Mouse (Mus musculus) ES-E14 (cell line): ENCODE measurements around the gene Kank4. TPM values are rescaled to one million over a fixed set of nuclear protein-coding genes. Genes with fewer than 3 reads are reported as not detected.

Experiments
- DNase-seq: peaks from one replicate; pipeline ENCODE4 v3.0.0-alpha.2; 2013; ENCODE audit warnings: low read depth, low spot score
- H3K27ac ChIP-seq: 2 replicates; pipeline ENCODE4 v1.5.1; 2012; ENCODE audit warnings: low read depth, mild to moderate bottlenecking, low read length, moderate library complexity, mixed read lengths; ENCODE audit not compliant: poor library complexity, insufficient read depth, severe bottlenecking
- H3K36me3 ChIP-seq: 2 replicates; pipeline ENCODE4 v1.6.1; 2012; ENCODE audit warnings: mild to moderate bottlenecking, low read length, moderate library complexity, mixed read lengths; ENCODE audit not compliant: control insufficient read depth, poor library complexity, insufficient read depth, severe bottlenecking
- H3K4me1 ChIP-seq, 2 experiments: fragments of 150-350 bp in 1 of 2; sonication (generic) in 1 of 2; 2 replicates each; pipeline ENCODE4 v1.6.1; 2012; ENCODE audit warnings: low read length in 2 of 2, mild to moderate bottlenecking in 1 of 2, mixed read lengths in 1 of 2; ENCODE audit not compliant: control insufficient read depth in 2 of 2, insufficient read depth in 2 of 2, poor library complexity in 1 of 2
- H3K4me3 ChIP-seq, 2 experiments: fragments of 150-350 bp in 1 of 2; sonication (generic) in 1 of 2; 2 replicates each; pipeline ENCODE4 v1.5.1; 2012; ENCODE audit warnings: low read length in 2 of 2, low read depth in 1 of 2, mild to moderate bottlenecking in 1 of 2, mixed read lengths in 1 of 2; ENCODE audit not compliant: insufficient read depth in 1 of 2, poor library complexity in 1 of 2, severe bottlenecking in 1 of 2
- H3K9ac ChIP-seq: 2 replicates; pipeline ENCODE4 v1.6.1; 2012; ENCODE audit warnings: low read depth, mild to moderate bottlenecking, low read length, mixed read lengths; ENCODE audit not compliant: poor library complexity, insufficient read depth, severe bottlenecking
- H3K9me3 ChIP-seq: fragments of 150-350 bp; sonication (generic); 2 replicates; pipeline ENCODE4 v1.6.1; 2012; ENCODE audit warnings: low read depth, mild to moderate bottlenecking, low read length; ENCODE audit not compliant: control insufficient read depth, insufficient read depth
- CHD2 ChIP-seq: IDR thresholded peaks from 2 replicates; pipeline ENCODE4 v1.6.1; 2014; ENCODE audit warnings: mild to moderate bottlenecking, low read depth, low read length, inconsistent platforms
- HCFC1 ChIP-seq: IDR thresholded peaks from 2 replicates; pipeline ENCODE4 v1.6.1; 2012; ENCODE audit warnings: low read length, inconsistent platforms, borderline replicate concordance; ENCODE audit not compliant: insufficient read depth
- MAFK ChIP-seq: IDR thresholded peaks from 2 replicates; pipeline ENCODE4 v1.6.1; 2014; ENCODE audit warnings: mild to moderate bottlenecking, low read depth, low read length, inconsistent platforms; ENCODE audit not compliant: insufficient read depth
- ZC3H11A ChIP-seq: IDR thresholded peaks from 2 replicates; pipeline ENCODE4 v1.6.1; 2012; ENCODE audit warnings: low read depth, mild to moderate bottlenecking, inconsistent platforms, low read length, borderline replicate concordance
- ZNF384 ChIP-seq: IDR thresholded peaks from 2 replicates; pipeline ENCODE4 v1.6.1; 2012; ENCODE audit warnings: low read depth, low read length, inconsistent platforms
- in situ Hi-C, 2 experiments: fragments of 600-800 bp; cut with MboI; formaldehyde crosslinking; loops; one replicate each; pipeline ENCODE4 v1.15.1; 2025; ENCODE audit warnings: low sequenced_read_pairs in 2 of 2, inconsistent platforms in 1 of 2; ENCODE audit not compliant: unreplicated experiment in 2 of 2
- total RNA-seq: library from RNA; depleted of rRNA; stranded (reverse); fragments of 300-350 nt; gene quantifications from 2 replicates; pipeline ENCODE4 v1.2.3, GENCODE M21; 2012

Gene Kank4
- total RNA-seq, 1 experiment, result 5.4 TPM

DNA sequence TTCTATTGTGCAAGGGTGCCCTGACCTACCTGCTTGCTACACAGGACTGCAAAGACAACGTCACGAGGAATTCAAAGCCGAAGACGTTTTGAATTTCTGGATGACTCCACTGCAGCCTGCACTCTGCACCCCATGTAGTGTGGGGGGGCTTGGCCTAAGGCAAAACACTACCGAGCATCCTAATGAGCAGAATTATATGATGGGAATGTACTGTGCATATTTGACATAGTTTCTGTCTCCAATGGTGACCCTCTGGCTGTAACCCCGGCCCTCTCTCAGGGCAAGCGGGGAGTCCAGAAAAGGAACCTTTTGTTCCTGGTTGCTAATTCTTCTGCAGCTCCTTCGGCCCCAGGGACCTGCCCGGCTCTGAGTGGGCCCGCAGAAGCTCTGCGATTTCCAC, 61.2 kb downstream of the Kank4 start:
- Histone ChIP-seq H3K4me3 (no peak overlapping the region), H3K36me3 (no peaks in the 10 kb centered on the region), H3K9ac (no peak overlapping the region), H3K9me3 (no peaks in the 10 kb centered on the region), H3K27ac (no peak overlapping the region), H3K4me1 (no peaks in the 10 kb centered on the region)
- DNase-seq, result no peak
- TF ChIP-seq MAFK (no peak), ZC3H11A (no peak), ZNF384 (no peak), CHD2 (no peak), HCFC1 (no peak)
- in situ Hi-C loops, result no loop called here

DNA sequence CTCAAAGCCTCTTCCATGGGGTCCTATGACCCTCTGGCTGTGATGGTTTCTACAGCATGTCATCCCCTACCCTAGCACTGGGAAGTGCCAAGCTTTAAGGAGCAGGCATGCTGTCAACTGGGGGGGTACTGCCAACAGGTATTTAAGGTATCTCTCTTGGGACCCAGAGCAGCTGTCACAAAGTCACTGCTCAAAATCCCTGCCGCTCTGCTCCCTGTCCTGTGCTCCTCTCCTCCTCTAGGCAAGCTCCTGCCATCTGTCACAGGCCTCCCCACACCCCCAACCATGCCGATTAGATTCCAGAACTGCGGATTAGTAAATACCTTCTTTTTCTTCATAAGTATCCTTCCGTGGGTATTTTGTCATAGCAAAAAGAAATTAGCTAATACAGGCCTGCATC, 62.9 kb downstream of the Kank4 start:
- Histone ChIP-seq H3K4me1 (no peaks in the 10 kb centered on the region), H3K27ac (no peak overlapping the region), H3K36me3 (no peaks in the 10 kb centered on the region), H3K9me3 (no peaks in the 10 kb centered on the region), H3K9ac (no peak overlapping the region), H3K4me3 (no peak overlapping the region)
- DNase-seq, result no peak
- in situ Hi-C loops, result no loop called here
- TF ChIP-seq ZNF384, result no peak
- no peak for TF ChIP-seq HCFC1
- no peak for TF ChIP-seq MAFK
- no peak for TF ChIP-seq ZC3H11A
- TF ChIP-seq CHD2, result no peak

DNA sequence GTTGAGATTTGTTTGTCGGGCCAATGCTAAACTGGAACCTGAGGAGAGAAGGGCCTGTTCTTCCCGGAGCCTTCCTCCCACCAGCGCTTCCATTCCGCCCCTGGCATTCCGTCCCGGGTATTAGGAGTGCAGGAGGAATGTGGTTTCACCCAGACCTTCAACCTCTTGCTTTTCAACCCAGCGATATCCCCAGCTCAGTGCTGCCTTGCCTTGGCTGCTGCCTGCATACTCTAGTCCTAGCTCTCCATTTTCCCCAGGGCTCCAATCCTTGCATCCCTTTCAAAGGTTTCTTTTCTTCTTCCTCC, 73.5 kb downstream of the Kank4 start:
- in situ Hi-C loops, result loop anchor here in 1 of 2 experiments (25.0 kb wide), 1 partner anchor 143 kb away; no protein-coding TSS in a partner anchor
- no peak for DNase-seq
- Histone ChIP-seq H3K4me1 (peaks cover 0 to 4% of the 10 kb centered on the region in 2 experiments; a peak in 3 of 4 replicates), H3K9ac (no peak overlapping the region; the same call in 1 of the 2 replicates), H3K9me3 (no peaks in the 10 kb centered on the region), H3K4me3 (no peak overlapping the region), H3K27ac (no peak overlapping the region), H3K36me3 (peaks cover 10% of the 10 kb centered on the region; the same call in 1 of the 2 replicates)
- no peak for TF ChIP-seq ZNF384
- TF ChIP-seq MAFK, result no peak
- TF ChIP-seq ZC3H11A, result no peak
- no peak; the same call in 1 of the 2 replicates for TF ChIP-seq HCFC1

DNA sequence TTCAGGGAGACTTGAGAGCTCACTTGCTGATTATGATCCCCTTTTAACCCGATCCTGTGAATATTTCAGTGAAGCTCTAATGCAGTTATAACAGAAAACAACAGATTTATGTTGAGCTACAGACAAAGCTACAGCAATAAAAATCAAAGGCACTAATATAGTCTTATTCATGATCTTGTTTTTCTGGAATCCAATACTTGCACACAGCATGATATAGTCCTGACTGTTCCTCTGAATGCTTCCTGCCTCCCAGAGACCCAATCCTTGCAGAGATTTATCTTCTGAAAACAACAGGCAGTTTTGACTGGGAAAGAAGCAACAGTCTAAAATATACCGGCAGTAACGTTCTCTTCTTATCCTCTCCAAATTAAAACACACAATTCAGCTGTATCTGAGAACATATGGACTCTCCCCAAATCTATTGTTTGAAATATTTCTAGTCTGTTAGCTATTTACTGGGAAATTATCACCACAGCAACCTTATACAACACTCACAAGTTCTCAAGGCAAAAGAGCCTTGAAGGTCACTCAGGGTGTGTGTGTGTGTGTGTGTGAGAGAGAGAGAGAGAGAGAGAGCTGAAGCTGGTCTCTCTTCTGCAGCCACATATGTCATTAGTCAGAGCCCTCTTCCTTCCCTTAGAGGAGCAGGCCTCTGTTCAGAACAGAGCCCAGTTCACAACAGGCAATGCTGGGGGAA, 74.0 kb downstream of the Kank4 start:
- DNase-seq, result no peak
- H3K36me3 ChIP-seq, result peaks cover 15% of the 10 kb centered on the region
- H3K9me3 ChIP-seq, result no peaks in the 10 kb centered on the region
- no peak for TF ChIP-seq HCFC1
- TF ChIP-seq MAFK, result no peak
- TF ChIP-seq ZC3H11A, result 0 out of 2 replicates have a peak, but pooled peaks have one; percentile 3
- TF ChIP-seq CHD2, result 0 out of 2 replicates have a peak, but pooled peaks have one; percentile 32
- H3K4me3 ChIP-seq, result no peak overlapping the region
- no peak overlapping the region; the same call in 1 of the 2 replicates for H3K9ac ChIP-seq
- no peak overlapping the region for H3K27ac ChIP-seq
- in situ Hi-C loops, result loop anchor here in 1 of 2 experiments (25.0 kb wide), 1 partner anchor 144 kb away; no protein-coding TSS in a partner anchor
- H3K4me1 ChIP-seq, result peaks cover 0 to 4% of the 10 kb centered on the region in 2 experiments; a peak in 3 of 4 replicates
